Mouse (Mus musculus): ENCODE measurements at regions not wholly inside any gene's neighbourhood (a gene's known extent, or its start where the extent isn't known, plus 50 kb on each side); places are given as distances from the start of the nearest gene placed in this dataset. TPM values are rescaled to one million over a fixed set of nuclear protein-coding genes. Genes with fewer than 3 reads are reported as not detected.

- no peak; the same call in 1 of the 2 replicates for ATAC-seq (ENCODE audit: low FRiP score)
Measured at GRCm38 (mm10) chr13:7057545-7057944, 409.0 kb upstream of the Pfkp start.

More at GRCm38 (mm10) chr13:7057545-7057944, 409.0 kb upstream of the Pfkp start:
- Histone ChIP-seq H3K4me1 (no peaks in the 10 kb centered on the region), H3K9me3 (no peaks in the 10 kb centered on the region), H3K4me3 (replicated peaks) (no peak overlapping the region), H3K27ac (no peak overlapping the region), H3K36me3 (replicated peaks) (no peaks in the 10 kb centered on the region), H3K9ac (no peak overlapping the region), H3K27me3 (no peaks in the 10 kb centered on the region), H3K4me2 (no peak overlapping the region)
- 63% methylated on average over 8 of the region's 8 CpGs for WGBS

Small RNAs in the stretch of these regions (microRNA-seq; reads per million reads assigned to microRNA genes)
- not detected for gene Gm22689
